Mouse (Mus musculus) megakaryocyte, embryonic 14.5 days (primary cell): ENCODE measurements around the gene Calcoco2.

Experiments
- FLI1 ChIP-seq: IDR thresholded peaks from 2 replicates; pipeline ENCODE4 v1.6.1; 2012; ENCODE audit warnings: low read length, inconsistent platforms, mixed read lengths
- GATA1 ChIP-seq: IDR thresholded peaks from 3 replicates; pipeline ENCODE4 v1.6.1; 2012; ENCODE audit warnings: mixed read lengths, low read length, inconsistent platforms, borderline replicate concordance

DNA sequence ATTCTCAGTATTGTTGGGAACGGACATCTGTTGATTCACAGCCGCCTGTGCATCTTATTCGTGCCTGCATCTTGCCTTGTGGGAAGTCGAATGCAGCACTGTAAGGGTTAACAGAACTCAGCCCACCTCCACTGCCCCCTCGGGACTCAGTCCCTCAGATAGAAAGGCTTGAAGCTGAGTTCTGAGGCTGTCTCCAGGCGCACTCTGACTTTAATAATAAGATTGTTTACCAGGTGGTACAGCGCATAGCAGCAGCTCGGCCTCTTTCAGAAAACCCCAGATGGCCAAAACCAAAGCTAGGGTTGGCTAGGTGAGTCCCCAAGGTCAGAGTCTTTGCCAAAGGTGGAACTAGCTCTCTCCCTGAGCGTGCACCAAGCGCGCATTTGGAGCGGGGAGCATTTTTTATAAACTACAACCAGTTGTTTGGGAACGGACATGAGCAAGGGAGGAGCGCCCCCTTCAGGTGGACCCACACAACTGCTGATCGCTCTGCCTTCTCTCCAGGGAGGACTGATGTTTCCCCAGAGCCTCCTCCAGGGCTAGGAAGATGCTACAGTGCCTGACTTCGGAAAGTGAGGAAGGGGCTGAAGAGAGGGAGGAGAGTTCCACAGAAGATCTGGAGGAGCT lies 21.6 kb upstream of the Calcoco2 start, which contains the start of gene Ttll6:
- TF ChIP-seq GATA1 (no peak), FLI1 (no peak)
